Mouse (Mus musculus): ENCODE data around the gene Cyp2d34. TPM values are rescaled to one million over a fixed set of nuclear protein-coding genes. Genes with fewer than 3 reads are reported as not detected.

Gene Cyp2d34
- total and polyA plus RNA-seq, 2 experiments from 2014 or later: not detected

DNA sequence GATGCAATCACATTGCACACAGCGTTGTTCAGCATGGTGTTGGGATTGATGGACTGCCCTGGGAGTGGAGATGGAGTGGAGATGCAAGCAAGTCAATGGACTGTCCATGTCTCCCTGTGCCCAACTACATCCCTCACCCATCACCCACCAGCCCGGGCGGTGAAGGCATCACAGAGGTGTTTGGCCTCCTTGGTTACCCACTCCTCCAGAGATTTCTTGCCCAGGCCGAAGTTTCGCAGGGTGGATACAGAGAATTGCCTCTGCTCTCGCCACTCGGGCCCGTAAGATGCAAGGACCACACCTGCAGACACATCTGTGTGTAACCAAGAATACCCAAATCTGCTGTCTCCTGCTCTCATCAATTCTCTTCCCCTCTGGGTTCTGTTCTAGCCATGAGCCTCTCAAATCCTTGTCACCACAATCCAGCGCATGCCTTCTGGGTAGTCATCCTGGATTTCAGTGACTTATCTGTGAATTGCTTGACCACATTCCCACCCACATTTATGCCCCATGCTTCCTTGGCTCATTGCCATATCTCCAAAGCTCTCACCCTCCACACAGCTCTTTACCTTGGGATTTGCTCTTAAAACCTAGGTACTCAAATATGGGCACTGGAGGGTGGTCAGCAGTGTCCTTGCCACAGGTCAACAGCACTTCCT is 2.3 kb downstream of the Cyp2d34 start:
- Histone ChIP-seq H3K4me1 (ENCODE audit: control insufficient read depth, insufficient read depth) (no peaks in the 10 kb centered on the region), H3K4me3 (ENCODE audit: low read depth, low read length) (no peak overlapping the region), H3K4me2 (ENCODE audit: low read depth, low read length) (no peak overlapping the region), H3K27me3 (ENCODE audit: control insufficient read depth, insufficient read depth, low read length) (no peaks in the 10 kb centered on the region), H3K9me3 (replicated peaks; ENCODE audit: control insufficient read depth, low read length) (no peaks in the 10 kb centered on the region), H3K27ac (ENCODE audit: low read depth) (no peak overlapping the region), H3K36me3 (replicated peaks; ENCODE audit: control insufficient read depth, insufficient read depth, low read length) (no peaks in the 10 kb centered on the region), H3K9ac (replicated peaks; ENCODE audit: low read depth, low read length) (no peak overlapping the region)
- 85% methylated on average over 9 of the region's 9 CpGs for WGBS
- TF ChIP-seq CTCF (IDR thresholded peaks at IDR 0.05; ENCODE audit: low read depth) (no peak), EP300 (IDR thresholded peaks at IDR 0.05; ENCODE audit: low read depth) (no peak)
- no peak for ATAC-seq (ENCODE audit: insufficient read depth, low read depth)
- no peak for DNase-seq (ENCODE audit: low spot score)

DNA sequence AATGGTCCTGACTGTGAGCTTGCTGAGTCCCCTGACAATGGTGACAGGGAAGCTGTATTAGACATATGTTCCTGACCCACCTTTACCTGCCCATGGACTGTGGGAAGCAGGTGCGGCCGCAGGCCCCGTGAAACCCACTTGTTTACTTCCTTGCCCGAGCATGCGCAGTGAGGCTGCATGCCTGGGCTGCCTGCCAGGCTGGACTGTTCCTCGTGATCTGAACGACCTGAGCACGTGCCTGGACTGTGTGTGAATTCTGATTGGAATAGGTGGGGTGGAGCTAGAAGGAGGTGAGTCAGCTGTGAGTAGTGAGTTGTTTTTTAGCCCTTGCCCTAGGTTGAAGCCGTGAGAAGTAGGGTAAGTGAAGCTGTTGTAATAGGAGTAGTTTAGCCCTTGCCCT is 38.1 kb downstream of the Cyp2d34 start:
- DNase-seq (ENCODE audit: low spot score): no peak
- WGBS: 64% methylated on average over 9 of the region's 9 CpGs

DNA sequence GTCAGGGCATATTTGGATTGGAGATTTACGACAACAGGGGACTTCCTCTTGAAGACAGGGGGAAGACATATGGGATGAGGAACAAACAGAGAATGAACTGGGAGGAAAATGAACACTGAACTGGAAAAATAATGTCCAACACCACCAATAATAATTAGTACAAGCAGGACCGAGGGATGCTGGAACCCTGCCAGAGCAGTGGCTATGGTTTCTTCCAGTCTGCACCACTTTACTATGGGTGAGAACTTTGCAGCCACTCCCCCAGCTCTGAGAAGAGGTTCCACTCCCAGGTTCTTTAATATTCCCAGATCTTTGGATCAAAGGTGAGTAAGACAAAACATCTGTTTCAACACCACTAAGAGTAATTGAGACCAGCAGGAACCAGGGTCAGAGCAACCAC is 41.7 kb downstream of the Cyp2d34 start:
- no peaks in the 10 kb centered on the region for H3K4me1 ChIP-seq (ENCODE audit: control insufficient read depth, insufficient read depth)
- WGBS: 68% methylated on average over 2 of the region's 2 CpGs
- DNase-seq (ENCODE audit: low spot score) (no peak), ATAC-seq (ENCODE audit: insufficient read depth, low read depth) (no peak)
- no peaks in the 10 kb centered on the region for H3K36me3 ChIP-seq (replicated peaks; ENCODE audit: control insufficient read depth, insufficient read depth, low read length)
- no peak overlapping the region for H3K27ac ChIP-seq (ENCODE audit: low read depth)
- TF ChIP-seq EP300 (IDR thresholded peaks at IDR 0.05; ENCODE audit: low read depth) (no peak), CTCF (IDR thresholded peaks at IDR 0.05; ENCODE audit: low read depth) (no peak)
- H3K9ac ChIP-seq (replicated peaks; ENCODE audit: low read depth, low read length): no peak overlapping the region
- no peak overlapping the region for H3K4me3 ChIP-seq (ENCODE audit: low read depth, low read length)
- no peaks in the 10 kb centered on the region for H3K27me3 ChIP-seq (ENCODE audit: control insufficient read depth, insufficient read depth, low read length)
- H3K4me2 ChIP-seq (ENCODE audit: low read depth, low read length): no peak overlapping the region
- no peaks in the 10 kb centered on the region for H3K9me3 ChIP-seq (replicated peaks; ENCODE audit: control insufficient read depth, low read length)

More for the DNA sequence above, 38.1 kb downstream of the Cyp2d34 start:
- no peak overlapping the region for H3K4me3 ChIP-seq (ENCODE audit: low read depth, low read length)
- no peak overlapping the region for H3K27ac ChIP-seq (ENCODE audit: low read depth)
- no peaks in the 10 kb centered on the region for H3K27me3 ChIP-seq (ENCODE audit: control insufficient read depth, insufficient read depth, low read length)
- TF ChIP-seq EP300 (IDR thresholded peaks at IDR 0.05; ENCODE audit: low read depth): no peak
- no peak for TF ChIP-seq CTCF (IDR thresholded peaks at IDR 0.05; ENCODE audit: low read depth)
- no peaks in the 10 kb centered on the region for H3K4me1 ChIP-seq (ENCODE audit: control insufficient read depth, insufficient read depth)
- no peak for ATAC-seq (ENCODE audit: insufficient read depth, low read depth)
- H3K9me3 ChIP-seq (replicated peaks; ENCODE audit: control insufficient read depth, low read length): no peaks in the 10 kb centered on the region
- H3K9ac ChIP-seq (replicated peaks; ENCODE audit: low read depth, low read length): no peak overlapping the region
- no peaks in the 10 kb centered on the region for H3K36me3 ChIP-seq (replicated peaks; ENCODE audit: control insufficient read depth, insufficient read depth, low read length)
- no peak overlapping the region for H3K4me2 ChIP-seq (ENCODE audit: low read depth, low read length)

DNA sequence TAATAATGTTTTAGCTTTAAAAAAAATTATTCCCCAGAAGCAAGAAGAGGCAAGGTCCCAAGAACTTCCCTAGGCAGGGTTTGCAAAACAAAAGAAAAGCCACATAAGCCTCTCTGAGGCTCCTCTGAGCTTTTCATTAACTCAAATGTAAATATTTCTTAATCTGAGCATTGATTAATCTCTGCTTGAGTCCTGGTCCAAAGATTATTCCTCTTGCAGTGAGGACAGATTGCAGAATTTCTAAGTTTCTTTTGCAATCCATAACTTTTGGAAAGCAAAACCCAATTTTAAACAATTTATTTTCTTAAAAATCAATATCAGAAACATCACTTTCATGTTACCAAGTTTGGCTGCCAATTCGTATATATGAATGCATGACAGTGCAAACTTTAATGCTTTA is 47.9 kb downstream of the Cyp2d34 start:
- Histone ChIP-seq H3K9ac (replicated peaks; ENCODE audit: low read depth, low read length) (no peak overlapping the region), H3K4me1 (ENCODE audit: control insufficient read depth, insufficient read depth) (no peaks in the 10 kb centered on the region), H3K4me2 (ENCODE audit: low read depth, low read length) (no peak overlapping the region), H3K4me3 (ENCODE audit: low read depth, low read length) (no peak overlapping the region), H3K9me3 (replicated peaks; ENCODE audit: control insufficient read depth, low read length) (no peaks in the 10 kb centered on the region), H3K36me3 (replicated peaks; ENCODE audit: control insufficient read depth, insufficient read depth, low read length) (no peaks in the 10 kb centered on the region), H3K27me3 (ENCODE audit: control insufficient read depth, insufficient read depth, low read length) (no peaks in the 10 kb centered on the region), H3K27ac (ENCODE audit: low read depth) (no peak overlapping the region)
- ATAC-seq (ENCODE audit: insufficient read depth, low read depth) (no peak), DNase-seq (ENCODE audit: low spot score) (no peak)
- TF ChIP-seq EP300 (IDR thresholded peaks at IDR 0.05; ENCODE audit: low read depth) (no peak), CTCF (IDR thresholded peaks at IDR 0.05; ENCODE audit: low read depth) (no peak)
- 60% methylated on average over 1 of the region's 1 CpGs for WGBS

Small RNA genes lying within 50 kb of the gene (microRNA-seq; reads per million reads assigned to microRNA genes)
- gene Gm27463 (not detected), gene Gm27742 (not detected)

Other genes with a start within 250 kb of the Cyp2d34 start
- gene Cyp2d22, start 240.7 kb downstream of the Cyp2d34 start, total RNA-seq (2014; rRNA removed; ENCODE audit: low replicate concordance): 14.8 and 16.8 TPM in 2 replicates
- gene Cyp2d22, start 240.7 kb downstream of the Cyp2d34 start, polyA plus RNA-seq (2015; fragmentation: Nextera tagmentation; extraction: Ambion mirVana): 10.1 and 10.6 TPM in 2 replicates
- not detected in 2 replicates for gene Cyp2d11, start 226.9 kb downstream of the Cyp2d34 start, total RNA-seq (2014; rRNA removed; ENCODE audit: low replicate concordance)
- not detected in 2 replicates for gene Cyp2d11, start 226.9 kb downstream of the Cyp2d34 start, polyA plus RNA-seq (2015; fragmentation: Nextera tagmentation; extraction: Ambion mirVana)
- gene Cyp2d10, start 213.8 kb downstream of the Cyp2d34 start, total RNA-seq (2014; rRNA removed; ENCODE audit: low replicate concordance): 1.2 TPM in 1 of 2 replicates, not detected in the other
- not detected in 2 replicates for gene Cyp2d10, start 213.8 kb downstream of the Cyp2d34 start, polyA plus RNA-seq (2015; fragmentation: Nextera tagmentation; extraction: Ambion mirVana)
- not detected in 2 replicates for gene Cyp2d9, start 187.5 kb downstream of the Cyp2d34 start, total RNA-seq (2014; rRNA removed; ENCODE audit: low replicate concordance)
- 0.07 TPM in 1 of 2 replicates, not detected in the other for gene Cyp2d9, start 187.5 kb downstream of the Cyp2d34 start, polyA plus RNA-seq (2015; fragmentation: Nextera tagmentation; extraction: Ambion mirVana)
- gene Cyp2d12, start 65.9 kb downstream of the Cyp2d34 start, total RNA-seq (2014; rRNA removed; ENCODE audit: low replicate concordance): not detected in 2 replicates
- gene Cyp2d12, start 65.9 kb downstream of the Cyp2d34 start, polyA plus RNA-seq (2015; fragmentation: Nextera tagmentation; extraction: Ambion mirVana): not detected in 2 replicates
- not detected in 2 replicates for gene Cyp2d40, start 143.2 kb upstream of the Cyp2d34 start, total RNA-seq (2014; rRNA removed; ENCODE audit: low replicate concordance)
- not detected in 2 replicates for gene Cyp2d40, start 143.2 kb upstream of the Cyp2d34 start, polyA plus RNA-seq (2015; fragmentation: Nextera tagmentation; extraction: Ambion mirVana)
- not detected in 2 replicates for gene Cyp2d26, start 173.3 kb upstream of the Cyp2d34 start, total RNA-seq (2014; rRNA removed; ENCODE audit: low replicate concordance)
- not detected in 2 replicates for gene Cyp2d26, start 173.3 kb upstream of the Cyp2d34 start, polyA plus RNA-seq (2015; fragmentation: Nextera tagmentation; extraction: Ambion mirVana)